Mouse (Mus musculus) embryonic fibroblast, embryonic 13.5 days (primary cell): ENCODE results near the gene Hsph1. TPM values are rescaled to one million over a fixed set of nuclear protein-coding genes. Genes with fewer than 3 reads are reported as not detected.
A peak's percentile ranks its signal among the peaks of the same experiment; 100 is the strongest.

Experiments used
- H3K27ac ChIP-seq: 2 replicates; pipeline ENCODE4 v1.5.1; 2012; ENCODE audit warnings: low read length, control low read depth, inconsistent platforms; ENCODE audit not compliant: insufficient read depth
- H3K4me1 ChIP-seq: 2 replicates; pipeline ENCODE4 v1.6.1; 2011; ENCODE audit warnings: low read length; ENCODE audit not compliant: control insufficient read depth, insufficient read depth
- H3K4me3 ChIP-seq: 2 replicates; pipeline ENCODE4 v1.5.1; 2011; ENCODE audit warnings: mild to moderate bottlenecking, control low read depth, low read length; ENCODE audit not compliant: insufficient read depth
- CTCF ChIP-seq: IDR thresholded peaks from 2 replicates; pipeline ENCODE4 v1.5.1; 2011; ENCODE audit warnings: mild to moderate bottlenecking, control low read depth, low read length, moderate library complexity, borderline replicate concordance; ENCODE audit not compliant: insufficient read depth
- POLR2A ChIP-seq: IDR thresholded peaks from 2 replicates; pipeline ENCODE4 v1.6.1; 2011; ENCODE audit warnings: low read depth, mild to moderate bottlenecking, control low read depth, low read length, moderate library complexity
- polyA plus RNA-seq: library from polyadenylated mRNA; stranded (reverse); fragments of >200 nt; gene quantifications from 2 replicates; pipeline ENCODE4 v1.2.4, GENCODE M21; 2011; ENCODE audit warnings: low read depth; ENCODE audit not compliant: missing spikeins, insufficient read length

Hsph1 gene
- polyA plus RNA-seq, 1 experiment = 96.4 TPM

DNA sequence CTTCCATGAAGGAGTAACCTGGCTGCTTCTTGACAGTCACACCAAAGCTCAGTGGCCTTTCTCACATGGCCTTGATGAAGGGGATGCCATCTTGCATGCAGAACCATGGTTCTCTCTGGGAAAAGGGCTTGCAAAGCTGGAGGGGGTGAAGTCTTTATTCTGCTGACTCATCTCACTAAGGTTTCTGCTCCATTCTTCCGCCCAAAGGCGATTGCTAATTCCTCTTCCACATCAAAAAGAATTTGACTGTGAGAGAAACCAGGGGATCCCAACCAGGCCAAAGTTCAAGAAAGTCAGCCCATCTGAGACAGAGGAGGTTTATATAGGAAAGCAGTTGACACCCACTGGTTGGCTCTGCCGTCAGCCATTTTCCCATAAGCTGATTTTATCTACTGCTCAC is 46.2 kb downstream of the Hsph1 start:
- TF ChIP-seq POLR2A = no peak
- no peak for TF ChIP-seq CTCF
- Histone ChIP-seq H3K4me1 (peaks cover 9% of the 10 kb centered on the region), H3K4me3 (no peak overlapping the region), H3K27ac (no peak overlapping the region)

DNA sequence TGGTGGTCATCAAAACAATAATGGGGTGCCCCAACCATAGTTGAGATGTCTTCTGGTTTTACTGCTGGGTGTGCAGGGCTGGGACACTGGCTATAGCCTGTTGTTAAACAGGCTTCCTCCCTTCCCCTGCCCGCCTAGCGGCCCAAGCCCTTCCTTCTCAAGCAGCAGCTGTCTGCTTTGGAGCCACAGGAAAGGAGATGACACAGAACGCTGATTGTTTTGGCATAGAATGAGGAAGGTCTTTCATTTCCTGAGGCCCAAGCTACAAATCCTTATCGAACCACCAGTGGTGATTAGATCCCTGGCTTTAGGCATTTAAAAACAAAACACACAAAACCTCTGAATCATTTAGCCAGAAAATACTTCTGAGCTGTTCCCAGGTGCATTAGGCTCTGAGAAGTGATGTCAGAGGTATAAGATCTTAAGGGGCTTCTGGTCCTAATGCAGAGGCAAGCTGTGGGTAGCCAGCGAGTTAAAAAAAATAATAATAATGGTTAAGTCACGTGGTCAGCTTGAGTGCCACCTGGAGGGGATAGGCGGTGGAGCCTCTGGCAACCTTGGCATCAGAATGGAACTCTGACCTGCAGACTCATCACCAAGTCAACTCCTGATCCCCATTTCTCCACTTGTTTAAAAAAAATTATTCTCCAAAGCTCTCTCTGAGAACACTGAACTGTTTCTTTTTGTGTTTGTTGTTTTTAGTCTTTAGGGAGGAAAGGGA is 47.2 kb downstream of the Hsph1 start:
- Histone ChIP-seq H3K4me3 (no peak overlapping the region), H3K27ac (peak overlapping the region; percentile 16; the same call in 1 of the 2 replicates), H3K4me1 (peaks cover 16% of the 10 kb centered on the region)
- TF ChIP-seq POLR2A (no peak), CTCF (no peak)

DNA sequence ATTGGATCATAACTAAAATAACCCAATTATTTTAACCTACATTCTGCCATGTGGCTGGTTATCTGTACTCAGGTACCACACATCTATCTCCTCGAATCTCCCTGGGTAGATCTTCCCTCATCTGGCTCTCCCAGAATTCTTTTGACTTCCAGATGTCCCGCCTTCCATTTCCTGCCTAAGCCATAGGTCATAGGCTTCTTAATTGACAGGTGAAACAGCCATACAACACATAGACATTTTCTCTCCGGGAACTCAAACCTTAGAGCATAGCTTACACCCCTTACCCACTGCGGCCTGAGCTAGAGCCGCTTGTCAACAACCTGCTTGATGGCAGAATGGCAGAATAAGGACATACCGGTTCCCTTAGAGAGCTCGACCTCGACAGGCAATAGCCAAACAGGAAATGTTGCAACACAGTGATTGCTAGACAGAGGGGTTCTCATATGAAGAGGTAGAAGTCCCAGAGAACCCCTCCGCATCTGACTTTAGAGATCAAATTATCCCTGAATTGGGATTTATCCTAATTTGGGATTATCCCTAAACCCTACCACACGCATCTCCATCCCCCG is 48.8 kb downstream of the Hsph1 start:
- TF ChIP-seq POLR2A (no peak), CTCF (no peak)
- peaks cover 17% of the 10 kb centered on the region for H3K4me1 ChIP-seq
- H3K4me3 ChIP-seq = no peak overlapping the region
- H3K27ac ChIP-seq = no peak overlapping the region

DNA sequence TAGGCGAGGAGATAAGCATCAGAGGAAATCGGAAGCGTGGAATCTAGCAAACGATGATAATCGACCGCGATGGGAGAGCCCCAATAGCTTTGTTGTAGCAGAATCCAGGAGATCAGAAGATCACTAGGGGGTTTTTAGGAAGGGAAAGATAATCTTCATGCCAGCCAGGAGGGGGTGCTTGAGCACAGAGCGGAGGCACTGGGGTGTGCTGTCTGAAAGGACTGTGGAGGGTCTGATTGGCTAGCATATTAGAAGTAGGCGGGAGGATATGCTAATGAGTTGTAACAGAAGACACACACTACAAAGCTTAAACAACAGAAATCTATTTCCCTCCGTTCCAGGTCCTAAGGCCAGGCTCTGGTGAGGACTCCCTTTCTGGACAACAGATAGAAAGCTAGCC is 50.3 kb downstream of the Hsph1 start:
- no peak for TF ChIP-seq POLR2A
- TF ChIP-seq CTCF = no peak
- Histone ChIP-seq H3K4me3 (no peak overlapping the region), H3K4me1 (peaks cover 17% of the 10 kb centered on the region), H3K27ac (no peak overlapping the region)

DNA sequence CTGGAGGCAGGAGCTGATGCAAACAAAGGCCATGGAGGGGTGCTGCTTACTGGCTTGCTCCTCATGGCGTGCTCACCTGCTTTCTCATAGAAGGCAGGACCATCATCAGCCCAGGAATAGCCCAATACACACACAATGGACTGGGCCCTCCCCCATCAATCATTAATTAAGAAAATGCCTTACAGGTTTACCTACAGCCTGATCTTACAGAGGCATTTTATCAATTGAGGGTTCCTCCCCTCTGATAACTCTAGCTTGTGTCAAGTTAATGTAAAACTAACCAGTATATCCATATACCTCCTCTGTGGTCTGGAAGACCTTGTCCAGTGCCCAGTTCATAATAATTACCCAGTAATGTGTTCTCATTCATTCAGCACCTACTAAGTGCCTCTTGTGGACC is 50.9 kb downstream of the Hsph1 start:
- Histone ChIP-seq H3K4me1 (peaks cover 17% of the 10 kb centered on the region), H3K27ac (no peak overlapping the region), H3K4me3 (no peak overlapping the region)
- TF ChIP-seq POLR2A (no peak), CTCF (no peak)

DNA sequence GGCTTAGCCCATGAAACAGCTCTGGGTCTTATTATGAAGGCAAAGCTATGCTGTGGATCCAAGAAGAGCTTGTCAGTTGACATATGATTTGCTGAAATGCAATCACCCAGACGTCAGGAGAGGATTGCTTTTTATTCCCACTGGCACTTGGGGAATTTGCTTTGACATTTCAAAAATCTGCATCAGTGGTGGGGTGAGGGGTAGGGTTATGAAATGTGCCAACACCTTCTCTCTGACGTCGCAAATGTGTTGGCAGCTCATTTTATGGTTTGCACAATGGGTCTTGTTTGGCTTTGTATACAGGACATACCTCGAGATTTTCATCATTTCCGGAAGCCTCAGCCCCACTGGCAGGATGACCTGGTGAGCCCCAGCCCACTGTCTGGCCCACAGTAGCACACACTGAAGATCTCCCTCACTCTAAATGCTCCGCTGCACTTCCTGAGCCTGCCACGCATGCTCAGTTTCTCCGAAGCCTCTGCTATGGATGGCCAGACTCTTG is 52.0 kb downstream of the Hsph1 start:
- Histone ChIP-seq H3K4me1 (peaks cover 11% of the 10 kb centered on the region; the same call in 1 of the 2 replicates), H3K27ac (peak overlapping the region; percentile 32; the same call in 1 of the 2 replicates)
- TF ChIP-seq POLR2A (no peak), CTCF (no peak)

DNA sequence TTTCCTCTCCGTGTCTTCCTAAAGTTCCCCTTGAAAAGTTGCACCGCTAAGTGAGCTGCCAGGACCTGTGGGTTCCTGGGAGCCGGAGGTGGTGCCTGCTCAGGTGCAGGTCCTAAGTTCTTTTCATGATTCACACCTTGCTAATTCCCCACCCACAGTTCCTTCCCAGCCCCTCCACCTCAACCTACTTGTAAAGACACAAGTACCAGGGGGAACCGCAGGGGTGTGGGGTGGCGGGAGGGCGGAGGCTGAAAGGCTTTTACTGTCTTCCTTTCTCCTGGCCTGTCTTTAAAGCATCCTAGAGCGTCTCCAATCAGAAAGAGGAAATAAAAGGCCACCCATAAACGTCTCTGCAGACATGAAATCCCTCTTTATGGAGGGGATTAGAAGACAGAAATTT is 52.7 kb downstream of the Hsph1 start:
- H3K4me3 ChIP-seq = no peak overlapping the region
- 0 out of 2 replicates have a peak overlapping the region, but pooled peaks have one; percentile 21 for H3K27ac ChIP-seq
- peaks cover 11% of the 10 kb centered on the region; the same call in 1 of the 2 replicates for H3K4me1 ChIP-seq
- TF ChIP-seq POLR2A (no peak), CTCF (no peak)

More for the DNA sequence above, 52.0 kb downstream of the Hsph1 start:
- H3K4me3 ChIP-seq = no peak overlapping the region

DNA sequence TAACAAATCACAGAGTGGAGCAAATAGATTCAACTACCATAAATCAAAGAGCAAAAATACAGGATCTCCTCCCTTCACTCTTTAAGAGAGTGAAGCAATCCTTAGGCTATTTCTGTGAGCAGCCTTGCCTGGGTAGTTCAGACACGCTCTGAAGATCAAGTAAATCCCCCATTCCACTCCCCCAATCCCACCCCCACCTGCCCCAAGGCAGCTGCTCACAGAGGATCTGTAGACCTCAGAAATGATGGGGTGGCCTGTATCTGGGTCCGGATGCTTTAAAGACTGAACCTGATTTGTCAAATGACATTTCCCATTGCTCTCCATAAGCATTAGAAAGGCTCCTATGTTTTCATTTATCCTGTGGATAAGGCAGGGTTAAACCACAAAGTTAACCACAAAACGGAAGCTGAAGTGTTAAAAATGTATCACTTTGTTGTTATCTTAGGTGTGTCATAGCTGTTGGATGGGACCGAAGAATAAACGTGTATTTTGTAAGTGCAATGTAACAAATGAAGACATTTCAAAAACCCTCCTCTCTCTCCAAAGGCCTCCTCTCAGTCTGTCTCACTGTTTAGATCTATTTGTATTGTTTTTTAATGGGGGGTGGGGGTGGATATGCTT is 53.4 kb downstream of the Hsph1 start:
- H3K27ac ChIP-seq = no peak overlapping the region
- H3K4me3 ChIP-seq = no peak overlapping the region
- H3K4me1 ChIP-seq = peaks cover 11% of the 10 kb centered on the region; the same call in 1 of the 2 replicates
- TF ChIP-seq POLR2A (no peak), CTCF (no peak)

DNA sequence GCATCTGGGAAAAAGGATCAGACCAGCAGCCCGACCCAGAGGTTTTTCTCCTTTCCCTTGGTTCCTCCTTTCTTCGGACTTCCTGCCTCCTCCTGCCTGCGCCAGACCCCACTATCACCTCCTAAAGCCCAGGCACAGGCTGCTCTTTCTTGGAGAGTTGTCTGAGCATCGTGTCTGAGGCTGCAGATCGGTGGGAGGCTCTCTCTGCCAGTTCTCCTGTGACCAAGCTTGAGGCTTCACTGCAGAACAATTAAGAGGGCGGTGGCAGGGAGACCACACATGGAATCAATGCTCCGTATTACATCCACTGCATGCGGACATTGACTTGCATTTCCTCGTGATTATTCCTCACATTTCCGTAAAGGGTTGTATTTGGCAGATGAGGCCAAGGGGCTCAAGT is 58.7 kb downstream of the Hsph1 start:
- no peaks in the 10 kb centered on the region for H3K4me1 ChIP-seq
- H3K27ac ChIP-seq = no peak overlapping the region
- TF ChIP-seq CTCF (no peak), POLR2A (no peak)
- no peak overlapping the region for H3K4me3 ChIP-seq

DNA sequence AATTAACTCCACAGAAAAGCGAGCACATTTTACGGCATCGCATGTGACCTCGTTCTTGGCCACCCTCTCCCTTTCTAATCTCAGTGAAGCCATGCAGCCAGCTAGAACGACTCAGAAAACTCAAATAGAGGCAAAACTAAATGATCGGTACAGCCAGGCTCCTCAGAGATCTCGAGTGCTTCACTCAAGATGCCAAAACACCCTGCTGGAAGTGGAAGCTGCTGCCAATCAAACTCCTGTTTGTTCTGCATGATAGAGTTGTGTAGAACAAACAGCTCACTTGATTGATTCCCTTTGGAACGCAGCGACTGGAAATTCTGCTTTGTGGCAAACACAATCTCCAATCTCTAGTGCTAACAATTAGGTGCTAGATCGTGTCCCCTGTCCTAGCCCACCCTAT is 59.2 kb downstream of the Hsph1 start:
- TF ChIP-seq POLR2A = no peak
- TF ChIP-seq CTCF = no peak
- Histone ChIP-seq H3K4me1 (no peaks in the 10 kb centered on the region), H3K4me3 (no peak overlapping the region), H3K27ac (no peak overlapping the region)
